Mouse (Mus musculus) heart, adult 2 months (tissue): ENCODE results near the gene Mfsd12. TPM values are rescaled to one million over a fixed set of nuclear protein-coding genes. Genes with fewer than 3 reads are reported as not detected.
A peak's percentile ranks its signal among the peaks of the same experiment; 100 is the strongest.

Source experiments
- DNase-seq, 2 experiments: peaks; one replicate each; pipeline ENCODE4 v3.0.0; 2021
- H3K27ac ChIP-seq: fragments of 200-600 bp; 2 replicates; pipeline ENCODE4 v1.8.1; 2022
- H3K27me3 ChIP-seq: fragments of 200-500 bp; 2 replicates; pipeline ENCODE4 v1.6.1; 2012; ENCODE audit warnings: mild to moderate bottlenecking, low read length, inconsistent platforms, mixed read lengths; ENCODE audit not compliant: control insufficient read depth, insufficient read depth
- H3K36me3 ChIP-seq: fragments of 200-500 bp; 2 replicates; pipeline ENCODE4 v1.6.1; 2012; ENCODE audit warnings: low read length, inconsistent platforms; ENCODE audit not compliant: control insufficient read depth, insufficient read depth
- H3K4me1 ChIP-seq: fragments of 200-500 bp; 2 replicates; pipeline ENCODE4 v1.6.1; 2011; ENCODE audit warnings: low read length; ENCODE audit not compliant: control insufficient read depth, insufficient read depth
- H3K4me3 ChIP-seq: fragments of 200-600 bp; 2 replicates; pipeline ENCODE4 v1.8.1; 2022
- H3K79me2 ChIP-seq: fragments of 200-500 bp; replicated peaks from 2 replicates; pipeline ENCODE4 v1.6.1; 2012; ENCODE audit warnings: mild to moderate bottlenecking, inconsistent platforms, low read length, moderate library complexity, mixed read lengths; ENCODE audit not compliant: control insufficient read depth, insufficient read depth
- H3K9ac ChIP-seq: fragments of 200-500 bp; 2 replicates; pipeline ENCODE4 v1.6.1; 2012; ENCODE audit warnings: low read depth, mild to moderate bottlenecking, control low read depth, inconsistent platforms, low read length, mixed read lengths
- CTCF ChIP-seq: fragments of 200-600 bp; IDR thresholded peaks from 2 replicates; pipeline ENCODE4 v1.8.1; 2022; ENCODE audit warnings: antibody characterized with exemption, mild to moderate bottlenecking, moderate library complexity
- EP300 ChIP-seq: fragments of 200-500 bp; IDR thresholded peaks from 2 replicates; pipeline ENCODE4 v1.6.1; 2011; ENCODE audit warnings: low read depth, low read length, control low read depth; ENCODE audit not compliant: insufficient read depth
- POLR2A ChIP-seq: fragments of 200-500 bp; IDR thresholded peaks from 2 replicates; pipeline ENCODE4 v1.6.1; 2011; ENCODE audit warnings: mild to moderate bottlenecking, low read depth, low read length, control low read depth; ENCODE audit not compliant: insufficient read depth
- WGBS: fragments of 180-500 bp; shearing (Covaris S2); methylation state at CpG from one replicate; pipeline ENCODE4 v1.1.7; 2018; 5-methylcytosine and 5-hydroxymethylcytosine counted together
- intact Hi-C: fragments of 180-260 bp; cut with DNase I; formaldehyde crosslinking; loops from one replicate; pipeline ENCODE4 v1.15.1; 2025
- polyA plus RNA-seq: library from polyadenylated mRNA; depleted of rRNA; stranded (reverse); fragments of >200 nt; gene quantifications from 2 replicates; pipeline ENCODE4 v1.2.3, GENCODE M21; 2012
- total RNA-seq, 2 experiments: library from RNA; stranded (reverse); gene quantifications; 2 replicates each; pipeline ENCODE4 v1.2.3; 2021

Mfsd12 gene
- total and polyA plus RNA-seq, 3 experiments, result 9.6 to 11.1 (median 10.6) TPM

GRCm38 (mm10) chr10:81340551-81341332 lies 16.5 kb upstream of the Mfsd12 start:
- no peak overlapping the region for H3K9ac ChIP-seq
- peaks cover 7% of the 10 kb centered on the region for H3K4me1 ChIP-seq
- no peak for TF ChIP-seq EP300
- TF ChIP-seq CTCF, result no peak
- no peak for TF ChIP-seq POLR2A
- DNase-seq, result no peak
- 0 out of 2 replicates have a peak, but pooled peaks cover 2% of the 10 kb centered on the region for H3K27me3 ChIP-seq
- H3K27ac ChIP-seq, result no peak overlapping the region
- WGBS, result 59% methylated on average over 17 of the region's 17 CpGs
- H3K36me3 ChIP-seq, result no peaks in the 10 kb centered on the region
- intact Hi-C loops, result loop anchor here (1.0 kb wide), 1 partner anchor 20 kb away; no protein-coding TSS in a partner anchor
- H3K79me2 ChIP-seq, result no peaks in the 10 kb centered on the region; the same call in 1 of the 2 replicates
- no peak overlapping the region for H3K4me3 ChIP-seq

- intact Hi-C loops, result loop anchor here (1.0 kb wide), 1 partner anchor 21 kb away; no protein-coding TSS in a partner anchor
- H3K27me3 ChIP-seq, result 0 out of 2 replicates have a peak, but pooled peaks cover 2% of the 10 kb centered on the region
- no peaks in the 10 kb centered on the region for H3K36me3 ChIP-seq
- H3K9ac ChIP-seq, result no peak overlapping the region
- 35% methylated on average over 16 of the region's 16 CpGs for WGBS
- peak; percentile 73 to 85 for DNase-seq
- H3K79me2 ChIP-seq, result no peaks in the 10 kb centered on the region; the same call in 1 of the 2 replicates
- TF ChIP-seq CTCF (peak; percentile 97), POLR2A (no peak), EP300 (0 out of 2 replicates have a peak, but pooled peaks have one; percentile 18)
- H3K27ac ChIP-seq, result peak overlapping the region; percentile 11; the same call in 1 of the 2 replicates
- H3K4me1 ChIP-seq, result peaks cover 7% of the 10 kb centered on the region
- H3K4me3 ChIP-seq, result no peak overlapping the region; the same call in 1 of the 2 replicates
These were observed 15.8 kb upstream of the Mfsd12 start for GRCm38 (mm10) chr10:81341333-81341949.

GRCm38 (mm10) chr10:81342686-81343505 lies 14.4 kb upstream of the Mfsd12 start, which contains the start of gene Gipc3:
Gipc3 (minus strand) TSS chr10:81343266.
- Histone ChIP-seq H3K79me2 (no peaks in the 10 kb centered on the region; the same call in 1 of the 2 replicates), H3K9ac (peak within 1 kb of the TSS; percentile 91), H3K36me3 (no peaks in the 10 kb centered on the region), H3K4me1 (peaks cover 7% of the 10 kb centered on the region), H3K27me3 (0 out of 2 replicates have a peak, but pooled peaks cover 2% of the 10 kb centered on the region), H3K4me3 (peak within 1 kb of the TSS; percentile 61), H3K27ac (peak within 1 kb of the TSS; percentile 71)
- TF ChIP-seq POLR2A (no peak), EP300 (no peak), CTCF (no peak)
- DNase-seq, result peak; percentile 69 to 70
- intact Hi-C loops, result loop anchor here (2.0 kb wide), 1 partner anchor 54 kb away; no protein-coding TSS in a partner anchor
- WGBS, result 5% methylated on average over 66 of the region's 67 CpGs

DNA sequence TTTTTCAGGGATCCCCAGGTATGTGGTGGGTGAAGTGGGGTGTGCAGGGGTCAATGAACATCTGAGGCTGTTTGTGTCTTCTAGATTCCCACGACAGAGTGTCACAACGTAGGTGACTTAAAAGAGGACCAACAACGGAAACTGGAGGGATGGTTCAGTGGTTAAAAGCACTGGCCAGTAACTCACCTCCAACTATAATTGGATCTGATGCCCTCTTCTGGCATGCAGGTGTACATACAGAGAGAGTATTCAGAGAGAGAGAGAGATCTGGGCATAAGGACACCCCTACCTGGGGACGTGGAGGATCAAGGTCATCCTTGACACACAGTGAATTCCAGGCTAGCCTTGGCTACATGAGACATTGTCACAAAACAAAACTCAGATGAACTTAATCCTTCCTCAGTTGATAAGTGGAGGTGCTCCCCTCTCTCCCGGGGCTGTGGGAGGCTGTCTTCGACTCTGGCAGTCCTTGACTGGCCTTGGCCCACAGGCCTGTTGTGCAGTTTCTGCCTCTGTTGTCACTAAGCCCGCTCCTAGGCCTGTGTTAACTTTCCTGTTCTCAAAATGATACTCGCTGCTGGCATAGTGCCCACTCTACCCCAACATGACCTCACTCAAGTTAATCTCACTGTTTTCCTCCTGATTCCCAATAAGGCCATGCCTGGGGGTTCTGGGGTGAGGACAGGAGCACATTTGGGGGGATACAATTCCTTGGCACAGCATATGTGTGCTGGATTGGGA lies 12.7 kb upstream of the Mfsd12 start:
- DNase-seq, result no peak
- Histone ChIP-seq H3K27ac (no peak overlapping the region; the same call in 1 of the 2 replicates), H3K4me1 (peaks cover 9% of the 10 kb centered on the region), H3K9ac (no peak overlapping the region), H3K27me3 (0 out of 2 replicates have a peak, but pooled peaks cover 2% of the 10 kb centered on the region), H3K36me3 (no peaks in the 10 kb centered on the region), H3K79me2 (no peaks in the 10 kb centered on the region; the same call in 1 of the 2 replicates), H3K4me3 (no peak overlapping the region)
- WGBS, result 21% methylated on average over 8 of the region's 8 CpGs
- peak; percentile 71 for TF ChIP-seq CTCF
- no peak for TF ChIP-seq EP300
- intact Hi-C loops, result no loop called here

DNA sequence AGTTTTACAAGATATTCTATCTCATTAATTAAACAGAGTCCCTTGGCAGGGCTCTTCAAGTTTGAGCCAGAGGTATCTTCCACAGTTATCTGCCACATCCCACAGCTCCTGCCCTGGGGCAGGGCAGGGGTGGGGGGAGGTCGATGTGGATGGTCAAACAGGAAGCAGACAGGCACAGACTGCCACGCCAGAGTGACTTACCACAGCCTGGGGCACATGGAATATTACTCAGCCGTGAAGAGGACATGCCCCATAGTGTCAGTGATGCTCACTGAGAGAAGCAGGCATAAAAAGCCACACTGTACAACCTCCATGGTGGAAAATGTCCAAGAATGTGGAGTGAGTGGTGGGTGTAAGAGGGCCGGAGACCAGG lies 12.1 kb upstream of the Mfsd12 start:
- H3K27me3 ChIP-seq, result 0 out of 2 replicates have a peak, but pooled peaks cover 2% of the 10 kb centered on the region
- no peaks in the 10 kb centered on the region for H3K36me3 ChIP-seq
- H3K9ac ChIP-seq, result no peak overlapping the region
- DNase-seq, result no peak
- H3K27ac ChIP-seq, result no peak overlapping the region
- peaks cover 9% of the 10 kb centered on the region for H3K4me1 ChIP-seq
- H3K4me3 ChIP-seq, result no peak overlapping the region
- intact Hi-C loops, result no loop called here
- WGBS, result 76% methylated on average over 4 of the region's 4 CpGs
- no peak for TF ChIP-seq EP300
- TF ChIP-seq POLR2A, result no peak
- no peak for TF ChIP-seq CTCF
- H3K79me2 ChIP-seq, result no peaks in the 10 kb centered on the region; the same call in 1 of the 2 replicates
